Mouse (Mus musculus): Measurements from ENCODE around the gene Smad6.

Smad6 gene

DNA sequence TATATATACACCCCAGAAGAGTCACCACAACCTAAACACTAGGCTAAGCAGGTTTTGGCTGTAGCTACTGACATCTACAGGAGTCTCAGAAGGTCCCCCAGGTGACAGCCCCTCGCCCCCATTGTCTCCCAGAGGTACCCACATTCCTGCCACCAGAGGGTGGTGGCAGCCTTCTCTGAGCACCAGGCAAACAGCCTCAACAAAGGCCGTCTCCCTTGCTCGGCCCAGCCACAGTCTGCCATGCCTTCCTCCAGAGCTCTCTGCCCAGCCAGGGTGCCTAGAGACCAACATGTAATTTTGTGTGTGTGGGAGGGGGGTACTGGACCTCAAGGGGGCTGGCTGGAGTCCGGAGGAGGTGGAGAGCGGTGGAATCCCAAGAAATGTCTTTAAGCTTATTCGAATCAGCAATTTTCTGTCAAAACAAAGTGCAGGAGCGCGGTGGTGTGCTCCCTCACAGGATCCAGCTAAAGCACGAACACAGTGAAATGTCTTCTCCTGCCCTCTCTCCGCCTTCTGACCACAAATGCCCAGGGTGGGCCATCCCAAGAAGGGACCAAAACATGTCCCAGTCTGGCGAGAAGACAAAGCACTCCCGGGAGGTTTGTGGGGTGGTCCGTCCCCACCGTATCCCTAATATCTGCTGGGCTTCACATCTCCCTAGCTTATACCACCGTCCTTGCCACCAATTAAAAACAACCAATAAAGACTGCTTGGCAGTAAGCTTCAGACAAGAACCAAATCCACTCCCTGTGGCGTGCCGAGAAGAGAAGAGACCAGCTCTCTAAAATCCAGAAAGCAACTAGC is 62.5 kb downstream of the Smad6 start:
- DNase-seq, result peak; percentile 76 to 87

DNA sequence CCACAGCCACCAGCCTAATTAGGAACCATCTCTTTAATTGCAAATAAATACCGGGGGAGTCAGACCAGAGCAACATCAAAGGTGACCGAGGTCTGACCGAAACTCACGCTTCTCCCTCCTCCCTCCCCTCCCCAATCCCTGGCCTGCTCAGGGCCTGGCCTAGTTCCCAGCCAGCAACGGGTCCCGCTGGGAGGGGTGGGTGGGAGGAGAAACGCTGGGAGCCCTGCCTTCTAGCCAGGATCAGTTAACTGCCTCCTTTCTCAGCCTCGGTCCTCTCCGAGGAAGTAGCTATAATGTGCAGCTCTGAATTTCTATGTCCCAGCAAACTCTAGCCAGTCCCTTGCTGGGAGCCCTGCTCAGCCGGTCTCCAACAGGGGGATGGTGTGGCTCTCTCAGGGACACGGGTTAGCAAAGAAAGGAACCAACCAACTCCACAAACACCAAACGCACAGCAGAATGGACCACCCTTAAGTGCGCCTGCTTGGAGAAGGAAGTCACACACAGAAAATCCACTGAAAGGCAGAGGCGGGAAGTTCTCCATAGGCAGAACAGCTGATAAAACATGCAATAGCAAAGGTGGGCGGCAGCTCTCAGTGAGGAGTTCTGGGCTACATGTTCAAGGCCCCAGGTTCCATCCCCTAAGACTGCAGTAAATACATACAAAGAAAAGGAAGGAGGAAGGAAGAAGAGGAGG is 63.4 kb downstream of the Smad6 start:
- DNase-seq, result peak; percentile 63 to 78

DNA sequence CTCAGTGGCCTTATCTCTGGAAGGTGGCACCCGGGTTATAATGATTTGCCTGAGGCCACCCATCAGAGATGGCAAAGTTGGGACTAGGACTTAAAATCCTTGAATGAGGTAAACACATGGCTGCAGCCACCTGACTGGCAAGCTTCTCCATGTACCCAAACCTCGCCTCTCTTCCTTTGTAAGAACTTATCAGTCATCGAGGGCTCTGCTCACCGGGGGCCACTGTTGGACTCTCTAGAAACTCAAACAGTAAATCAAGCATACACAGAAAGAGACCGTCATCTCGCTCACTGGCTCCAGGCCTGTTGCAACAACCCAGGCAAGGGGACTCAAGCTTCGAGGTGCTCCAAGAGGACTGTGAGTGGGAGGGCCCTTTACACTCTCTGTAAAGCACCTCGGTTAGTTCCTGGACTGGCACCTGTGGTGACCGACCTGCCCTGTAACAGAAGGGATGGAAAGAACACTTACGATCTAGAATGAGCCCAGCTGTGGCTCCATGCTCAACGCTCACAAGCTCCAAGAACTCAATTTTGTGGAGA is 64.1 kb downstream of the Smad6 start:
- DNase-seq, result no peak

DNA sequence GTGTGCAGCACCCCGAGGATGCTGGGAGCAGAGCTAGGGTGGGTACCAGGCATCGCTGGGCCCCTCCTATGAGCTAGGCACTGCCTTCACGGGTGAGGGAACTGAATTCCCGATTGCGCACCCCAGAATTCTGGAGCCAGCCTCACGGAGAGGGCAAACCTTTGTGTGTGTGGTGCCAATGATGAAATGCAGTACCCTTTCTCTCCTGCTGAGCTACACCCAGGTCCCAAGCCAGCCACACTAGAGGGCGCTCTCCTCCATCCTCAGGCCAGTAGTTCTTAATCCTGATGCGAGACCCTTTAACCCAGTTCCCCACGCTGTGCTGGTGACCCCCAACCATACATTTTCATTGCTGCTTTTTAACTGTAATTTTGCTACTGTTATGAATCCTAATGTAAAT is 65.8 kb downstream of the Smad6 start:
- DNase-seq, result peak; percentile 70 to 91

DNA sequence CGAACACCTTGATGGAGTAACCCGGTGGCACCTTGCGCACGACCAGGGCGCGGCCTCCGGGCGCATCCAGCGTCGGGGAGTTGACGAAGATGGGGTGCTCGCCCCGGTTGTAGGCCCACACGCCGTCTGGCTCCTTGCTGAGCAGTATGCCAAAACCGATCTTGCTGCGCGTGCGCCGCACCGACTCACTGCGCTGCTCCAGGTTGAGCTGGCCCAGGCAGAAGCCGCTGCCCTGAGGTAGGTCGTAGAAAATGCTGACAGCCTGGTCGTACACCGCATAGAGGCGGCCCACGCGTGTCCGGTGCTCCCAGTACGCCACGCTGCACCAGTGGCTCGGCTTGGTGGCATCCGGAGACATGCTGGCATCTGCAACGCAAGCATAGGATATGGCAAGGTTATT is 68.2 kb downstream of the Smad6 start:
- no peak for DNase-seq

DNA sequence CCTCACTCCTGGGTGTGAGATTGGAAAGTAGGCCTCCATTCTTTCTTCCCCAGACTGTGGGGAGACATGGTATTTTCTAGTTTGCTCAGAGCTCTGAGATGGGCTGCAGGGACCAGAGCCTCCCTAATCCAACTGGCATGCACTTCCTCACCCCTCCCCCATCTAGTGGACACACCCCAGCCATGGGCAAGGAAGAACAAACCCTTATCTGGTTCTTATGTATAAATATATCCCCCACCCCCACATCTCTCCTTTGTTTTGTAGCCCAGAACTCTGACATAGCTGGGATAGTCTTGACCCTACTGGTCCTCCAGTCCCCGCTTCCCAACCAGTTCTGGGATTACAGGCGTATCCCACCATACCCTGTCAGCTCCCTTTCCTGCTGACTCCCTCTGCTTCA is 69.3 kb downstream of the Smad6 start:
- no peak for DNase-seq

DNA sequence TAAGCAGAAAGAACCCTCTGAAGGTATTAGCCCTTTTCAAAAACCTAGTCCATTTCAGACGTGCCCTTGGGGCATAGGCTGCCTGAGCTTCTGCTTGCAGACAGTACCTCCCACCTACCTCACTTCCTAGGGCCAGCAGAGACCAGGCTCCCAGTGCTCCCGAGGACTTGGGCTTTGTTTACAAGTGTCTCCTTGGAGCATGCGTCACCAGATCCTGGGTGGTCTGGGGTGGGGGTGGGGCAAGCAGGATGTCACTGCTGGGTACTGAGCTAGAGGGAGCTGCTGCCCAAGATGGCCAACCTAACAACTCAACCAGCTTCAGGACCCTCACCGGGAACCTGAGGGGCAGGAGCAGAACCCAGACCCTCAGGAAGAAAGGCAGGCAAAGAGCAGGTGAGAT is 71.5 kb downstream of the Smad6 start:
- no peak for DNase-seq

DNA sequence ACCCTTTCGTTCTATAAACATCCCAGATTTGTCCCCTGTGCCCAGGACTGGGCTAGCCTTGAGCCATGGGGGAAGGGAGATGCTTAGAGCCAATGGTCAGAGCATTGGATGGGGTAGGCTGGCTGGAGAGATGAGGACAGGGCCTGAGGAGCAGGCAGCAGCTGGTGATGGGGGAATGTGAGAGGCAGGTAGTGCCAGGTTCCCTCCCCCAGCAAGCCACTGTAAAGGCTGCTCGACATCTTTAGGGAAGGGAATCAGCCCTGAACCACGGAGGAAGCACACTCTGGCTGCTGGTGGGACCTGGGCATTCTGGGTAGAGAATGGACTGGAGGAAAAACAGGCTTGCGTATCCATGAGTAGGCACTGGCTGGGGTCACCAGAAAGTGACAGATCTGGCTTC is 72.5 kb downstream of the Smad6 start:
- DNase-seq, result no peak

DNA sequence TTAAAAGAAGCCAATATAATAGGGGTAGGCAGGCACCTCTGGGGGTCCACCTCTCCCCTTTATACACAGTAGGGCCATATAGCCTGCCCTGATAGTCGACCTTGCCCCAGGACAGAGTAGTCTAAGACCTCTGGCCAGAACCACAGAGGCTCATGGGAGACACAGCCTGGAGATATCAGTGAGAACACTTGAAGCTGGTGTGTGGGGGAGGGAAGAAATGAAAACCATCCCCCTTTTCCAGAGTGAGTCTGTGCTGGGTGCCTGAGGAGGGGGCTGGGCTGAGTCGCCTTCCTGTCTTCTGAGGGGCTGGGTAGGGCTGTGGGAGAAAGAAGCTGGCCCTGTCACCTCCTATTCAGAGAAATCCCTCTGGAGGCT is 79.3 kb downstream of the Smad6 start:
- no peak for DNase-seq

DNA sequence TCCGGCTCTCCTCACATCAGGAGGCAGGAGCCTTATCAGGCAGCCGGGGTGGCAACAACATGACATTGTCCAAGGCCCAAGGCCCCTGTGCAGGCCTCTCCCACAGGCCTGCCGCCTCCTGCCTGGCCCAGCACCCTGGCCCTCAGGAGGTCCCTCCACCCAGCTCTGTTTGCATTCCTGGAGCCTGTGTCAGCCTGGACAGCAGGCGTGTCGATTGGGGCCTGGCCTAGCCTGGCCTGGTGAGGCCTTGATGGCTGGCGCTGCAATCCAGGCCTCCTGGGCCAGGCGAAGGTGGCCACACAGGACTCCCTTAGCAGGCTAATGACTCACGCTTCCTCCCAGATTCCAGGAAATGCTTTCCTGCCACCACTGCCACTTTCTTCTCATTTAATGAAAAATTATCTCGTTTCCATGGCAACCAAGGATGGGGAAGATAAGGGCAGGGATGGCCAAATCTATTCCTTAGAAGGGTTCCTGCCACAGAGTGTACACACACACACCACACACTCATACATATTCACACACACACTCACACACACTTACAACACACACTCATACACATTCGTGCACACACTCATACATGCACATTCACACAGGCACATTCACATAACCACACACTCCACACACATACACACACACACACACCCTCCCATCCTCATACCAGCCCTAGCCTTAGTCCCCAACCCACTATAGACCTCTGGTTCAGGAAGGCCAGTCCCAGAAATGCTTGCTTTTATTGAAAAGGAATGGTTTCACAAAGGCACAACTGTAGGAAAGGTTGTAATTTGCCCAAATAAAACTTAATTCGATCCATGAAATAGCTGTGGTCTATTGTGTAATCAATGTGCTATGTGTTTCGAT is 79.9 kb downstream of the Smad6 start:
- DNase-seq, result no peak

DNA sequence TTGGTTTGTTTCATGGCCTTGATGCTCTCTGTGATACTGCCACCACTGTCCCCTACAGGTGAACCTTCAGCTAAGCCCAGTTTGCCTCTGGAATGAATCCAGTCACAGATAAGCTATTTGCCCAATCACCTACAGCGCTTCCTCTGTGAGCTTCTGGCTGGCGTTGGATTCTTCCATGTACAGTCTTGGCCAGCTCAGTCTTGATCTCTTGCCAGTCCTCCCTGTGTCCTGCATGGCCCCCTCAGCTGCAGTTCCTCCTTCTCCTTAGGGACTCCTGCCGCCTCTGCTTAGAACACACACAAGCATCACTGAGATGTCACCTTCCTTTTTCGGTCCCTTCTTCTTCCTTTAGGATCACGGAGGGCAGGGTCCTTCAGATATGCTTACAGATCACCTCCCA is 85.6 kb downstream of the Smad6 start:
- no peak for DNase-seq

DNA sequence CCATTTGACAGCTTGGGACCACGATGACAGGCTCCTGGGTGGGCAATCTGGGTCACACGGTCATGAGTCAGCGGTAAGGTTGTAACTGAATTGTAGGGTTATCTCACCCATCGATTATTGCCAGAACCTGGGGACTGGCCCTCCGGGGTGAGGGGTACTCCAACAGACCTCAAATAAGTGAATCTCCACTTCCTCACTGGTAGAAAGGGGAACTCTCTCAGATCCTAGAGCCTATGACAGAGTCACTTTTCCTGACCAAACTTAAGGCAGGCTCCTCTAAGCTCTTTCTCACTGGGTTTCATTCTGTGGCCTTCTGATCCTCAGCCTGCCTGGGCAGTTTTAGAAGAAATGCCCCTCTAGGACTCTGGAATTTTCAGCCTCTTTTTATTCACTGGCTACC is 88.8 kb downstream of the Smad6 start:
- DNase-seq, result no peak

DNA sequence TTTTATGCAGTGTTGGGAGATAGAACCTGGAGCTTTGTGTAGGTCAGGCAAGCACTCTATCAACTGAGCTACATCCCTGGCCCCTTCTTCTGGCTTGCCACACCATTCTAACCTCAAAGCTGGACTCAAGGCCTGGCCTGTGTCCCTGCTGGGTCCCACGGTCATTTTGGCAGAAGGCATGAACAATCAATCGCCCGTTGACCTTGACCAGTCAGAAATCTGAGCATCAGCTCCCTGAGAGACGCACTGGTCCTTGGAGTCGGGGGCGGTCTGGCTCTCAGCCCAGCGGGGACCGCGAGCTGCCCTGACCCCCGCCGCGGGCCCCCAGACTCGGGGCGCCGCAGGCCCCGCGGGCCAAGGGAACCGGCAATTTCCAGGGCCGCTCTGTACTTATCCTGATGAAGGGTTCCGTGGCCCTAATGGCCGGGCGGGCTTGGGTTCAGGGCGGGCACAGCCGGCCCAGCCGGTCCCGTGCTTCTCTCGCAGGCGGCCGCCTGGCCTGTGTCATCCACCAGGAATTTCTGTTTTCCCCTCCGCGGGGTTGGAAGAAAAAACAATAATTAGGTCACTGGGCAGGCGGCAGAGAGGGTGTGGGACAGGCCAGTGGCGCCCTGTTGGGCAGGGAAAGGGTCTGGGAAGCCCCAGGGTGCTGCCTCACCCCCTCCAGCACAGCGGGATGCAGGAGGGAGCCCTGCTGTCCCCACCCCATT is 94.4 kb downstream of the Smad6 start:
- peak; percentile 58 to 62 for DNase-seq

DNA sequence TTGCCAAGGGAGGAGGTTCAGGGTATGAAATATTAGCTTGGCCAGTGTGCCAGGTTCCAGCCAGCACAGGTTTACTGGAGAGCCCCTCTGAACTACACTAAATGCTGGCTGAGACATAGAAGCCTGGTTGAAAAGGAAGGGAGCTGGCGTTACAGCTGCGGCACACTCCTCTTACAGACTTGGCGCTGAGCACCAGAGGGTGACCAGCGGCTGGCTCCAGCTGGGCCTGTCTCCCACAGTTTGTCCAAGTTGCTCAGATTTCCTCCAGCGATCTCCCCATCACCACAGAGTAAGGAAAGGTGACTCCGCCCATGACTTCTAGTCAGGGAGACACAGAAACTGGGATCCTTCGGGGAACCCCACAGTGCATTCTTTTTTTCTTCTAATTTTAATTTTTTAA is 95.5 kb downstream of the Smad6 start:
- no peak for DNase-seq

DNA sequence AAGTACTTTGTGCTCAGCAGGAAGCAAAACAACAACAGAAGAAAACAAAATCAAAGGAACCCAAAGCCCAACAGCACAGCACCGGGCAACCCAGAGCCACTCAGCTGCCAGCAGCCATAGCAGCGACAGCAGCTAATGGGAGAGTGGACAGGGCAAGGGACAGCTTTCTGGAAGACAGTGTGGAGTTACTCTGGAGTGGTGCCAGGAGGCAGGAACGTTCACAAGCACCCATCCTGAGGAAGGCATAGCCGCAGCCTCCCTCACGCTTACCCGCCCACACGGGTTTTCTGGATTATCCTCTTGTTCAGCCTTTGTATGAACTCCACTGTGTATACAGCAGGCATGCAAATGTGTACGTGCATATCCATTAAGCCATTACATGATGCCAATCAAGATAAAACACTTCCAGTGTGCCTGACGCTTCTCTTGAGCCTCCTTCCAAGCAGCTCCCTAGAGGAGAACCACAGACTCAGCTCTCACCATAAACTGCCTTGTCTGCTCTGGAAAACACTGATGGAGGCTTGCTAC is 98.6 kb downstream of the Smad6 start:
- DNase-seq, result peak in 1 of 2 experiments; percentile 42

DNA sequence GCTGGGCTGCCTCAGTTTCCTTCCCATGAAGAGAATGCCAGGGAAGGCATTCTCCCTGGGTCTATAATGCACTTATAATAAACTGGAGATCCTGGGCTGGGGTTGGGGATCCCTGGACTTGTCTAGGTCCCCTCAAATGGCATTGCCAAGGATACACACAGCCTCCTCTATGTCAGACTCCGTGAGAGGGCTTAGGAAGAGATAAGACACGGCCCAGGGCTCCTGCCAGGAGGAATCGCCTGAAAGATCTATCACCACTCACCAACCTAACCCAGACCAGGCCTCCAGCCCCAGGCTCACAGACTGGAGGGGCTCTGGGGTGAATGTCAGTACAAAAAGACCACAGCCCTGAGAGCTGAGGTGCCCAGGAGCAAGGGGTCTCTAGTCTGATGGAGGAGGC is 102.2 kb downstream of the Smad6 start:
- no peak for DNase-seq

DNA sequence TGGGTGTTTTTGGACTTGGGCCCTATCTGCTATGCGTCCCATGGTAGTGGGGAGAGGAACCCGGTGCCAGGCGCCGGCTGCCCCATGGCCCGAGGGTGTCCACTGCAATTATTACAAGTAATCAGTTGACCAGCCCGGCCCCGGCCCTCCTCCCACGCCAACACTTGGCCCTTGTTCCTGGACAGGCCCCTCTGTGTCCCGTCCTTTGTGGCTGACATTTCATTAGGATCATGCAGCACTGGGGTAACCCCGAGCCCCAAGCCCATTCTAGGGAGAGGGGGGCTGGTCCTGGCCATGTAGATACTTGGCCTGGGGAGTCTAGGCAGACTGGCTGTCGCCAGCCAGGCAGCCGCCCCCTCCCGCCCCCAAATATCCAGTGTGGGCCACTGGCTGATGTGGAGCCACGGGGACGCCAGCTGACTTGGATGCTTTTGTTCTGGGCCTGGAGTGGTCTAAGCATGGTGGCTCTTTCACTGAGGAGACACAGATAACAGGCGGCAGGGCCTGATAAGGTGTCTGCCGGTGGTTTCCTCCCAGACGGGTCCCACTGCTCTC is 102.8 kb downstream of the Smad6 start:
- DNase-seq, result no peak

DNA sequence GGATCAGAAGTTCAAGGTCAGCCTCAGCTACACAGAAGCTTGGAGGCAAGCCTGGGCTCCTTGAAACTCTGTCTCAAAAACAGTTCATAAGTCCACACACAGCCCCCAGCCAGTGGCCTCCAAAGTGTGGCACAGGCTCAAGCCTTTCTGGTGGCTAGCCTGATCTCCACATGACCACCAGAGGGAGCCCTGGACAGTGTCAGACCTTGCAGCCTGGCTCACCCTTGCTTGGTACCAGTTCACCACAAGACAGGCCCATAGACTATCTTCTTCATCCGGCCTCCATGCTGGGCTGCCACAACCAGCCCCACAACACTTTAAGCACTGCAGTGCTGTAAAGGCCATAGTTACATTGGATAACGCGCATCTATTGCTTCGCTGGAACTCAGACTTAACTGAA is 103.6 kb downstream of the Smad6 start:
- peak; percentile 83 to 91 for DNase-seq

DNA sequence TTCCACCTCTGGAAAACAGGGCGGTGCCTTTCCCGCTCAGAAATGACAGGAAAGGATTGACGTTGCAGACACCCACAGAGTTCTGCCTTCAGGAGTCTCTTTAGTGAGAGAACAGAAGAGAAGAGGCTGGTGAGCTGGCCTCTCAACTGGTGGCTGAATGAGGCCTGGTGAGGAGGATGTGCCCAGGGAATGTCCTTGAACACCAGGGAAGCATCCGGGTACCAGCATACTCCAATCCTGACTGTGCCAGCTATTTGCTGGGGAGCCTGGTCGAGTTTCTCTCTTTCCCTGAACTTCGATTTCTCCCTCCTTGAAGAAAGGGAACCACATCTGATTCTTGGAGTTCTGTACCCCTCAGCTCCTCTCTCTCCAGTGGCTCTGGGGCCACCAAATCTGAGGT is 105.4 kb downstream of the Smad6 start:
- no peak for DNase-seq

DNA sequence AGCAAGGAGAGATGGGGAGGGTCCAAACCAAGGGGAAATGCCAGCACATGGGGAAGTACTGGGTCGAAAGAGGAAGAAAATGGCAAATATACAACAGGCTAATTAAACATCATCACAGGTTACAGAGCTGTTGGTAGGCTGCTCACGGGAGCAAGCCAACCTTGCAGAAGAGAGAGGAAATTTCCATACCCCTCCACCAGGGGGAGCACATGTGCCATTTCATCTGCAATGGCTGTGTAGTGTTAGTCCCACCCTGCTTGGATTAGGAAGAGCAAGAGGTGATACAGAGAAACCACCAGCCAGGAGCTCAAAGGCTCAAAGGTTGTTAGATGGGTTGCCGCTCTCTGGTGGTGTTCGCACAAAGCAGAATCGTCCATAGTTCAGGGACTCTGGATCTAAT is 105.9 kb downstream of the Smad6 start:
- peak; percentile 56 to 88 for DNase-seq

DNA sequence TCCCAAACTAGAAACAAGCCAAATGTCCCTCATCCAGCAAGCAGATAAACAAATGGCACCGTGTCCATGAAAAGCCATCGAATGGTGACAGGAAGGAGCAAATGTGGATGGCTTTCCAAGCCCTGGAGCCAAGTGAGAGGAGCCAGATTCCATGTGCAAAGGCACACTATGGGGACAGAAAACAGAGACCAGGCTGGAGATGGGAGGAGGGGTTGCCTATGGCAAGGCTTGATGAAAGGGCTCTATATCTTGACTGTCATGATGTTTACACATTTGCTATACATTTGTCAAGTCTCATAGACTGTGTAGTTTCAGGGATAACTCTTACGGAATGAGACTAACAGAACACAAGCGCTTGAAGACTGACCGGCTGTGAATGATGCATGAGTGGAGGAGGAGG is 106.9 kb downstream of the Smad6 start:
- no peak for DNase-seq

DNA sequence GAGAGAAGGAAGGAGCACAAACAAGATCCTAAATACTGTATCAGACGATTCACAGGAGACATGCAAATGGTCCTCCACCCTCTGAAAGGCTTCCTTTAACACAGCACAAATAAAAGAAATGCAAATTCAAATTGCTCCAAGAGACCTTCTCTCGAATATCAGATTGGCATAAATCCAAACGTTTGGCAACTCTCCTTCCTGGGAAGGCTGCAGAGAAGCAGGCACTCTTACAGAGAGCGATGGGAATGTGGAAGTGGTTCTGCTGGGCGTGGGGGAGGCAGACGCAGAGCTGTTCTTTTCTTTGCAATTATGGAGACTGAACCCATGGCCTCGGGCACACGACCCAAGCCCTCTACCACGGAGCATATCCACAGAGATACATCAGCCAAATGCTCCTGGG is 109.8 kb downstream of the Smad6 start:
- no peak for DNase-seq
